Mouse (Mus musculus) thymus, adult 2 months (tissue): ENCODE results near the gene Ptafr.

Experiments used
- CTCF ChIP-seq: fragments of 200-500 bp; IDR thresholded peaks from 2 replicates; pipeline ENCODE4 v1.5.1; 2012; ENCODE audit warnings: mild to moderate bottlenecking, control low read depth, low read length, moderate library complexity, borderline replicate concordance; ENCODE audit not compliant: control insufficient read depth, poor library complexity, insufficient read depth; ENCODE audit errors: extremely low read depth
- POLR2A ChIP-seq: fragments of 200-500 bp; IDR thresholded peaks from 2 replicates; pipeline ENCODE4 v1.6.1; 2012; ENCODE audit warnings: mild to moderate bottlenecking, low read length, control low read depth, moderate library complexity; ENCODE audit not compliant: control insufficient read depth, poor library complexity, insufficient read depth; ENCODE audit errors: extremely low read depth

- no peak for TF ChIP-seq CTCF
- no peak for TF ChIP-seq POLR2A
Observed at GRCm38 (mm10) chr4:132554221-132554620, 9.6 kb upstream of the Ptafr start.
